Mouse (Mus musculus): ENCODE data around the gene Rps12.

- no peak for TF ChIP-seq CTCF (IDR thresholded peaks at IDR 0.05; ENCODE audit: extremely low read depth, insufficient read length, insufficient replicate concordance, low read depth, low read length)
- TF ChIP-seq POLR2A (IDR thresholded peaks at IDR 0.05; ENCODE audit: low read depth, low read length): no peak
These were observed 25.3 kb upstream of the Rps12 start for GRCm38 (mm10) chr10:23812438-23812759.

Measured in small intestine, adult 2 months (tissue).